Mouse (Mus musculus) cerebellum, adult 11-12 months (tissue): Measurements from ENCODE around the gene Slc44a4.

Experiments
- DNase-seq: peaks from one replicate; pipeline ENCODE4 v3.0.0; 2022

Slc44a4 gene

DNA sequence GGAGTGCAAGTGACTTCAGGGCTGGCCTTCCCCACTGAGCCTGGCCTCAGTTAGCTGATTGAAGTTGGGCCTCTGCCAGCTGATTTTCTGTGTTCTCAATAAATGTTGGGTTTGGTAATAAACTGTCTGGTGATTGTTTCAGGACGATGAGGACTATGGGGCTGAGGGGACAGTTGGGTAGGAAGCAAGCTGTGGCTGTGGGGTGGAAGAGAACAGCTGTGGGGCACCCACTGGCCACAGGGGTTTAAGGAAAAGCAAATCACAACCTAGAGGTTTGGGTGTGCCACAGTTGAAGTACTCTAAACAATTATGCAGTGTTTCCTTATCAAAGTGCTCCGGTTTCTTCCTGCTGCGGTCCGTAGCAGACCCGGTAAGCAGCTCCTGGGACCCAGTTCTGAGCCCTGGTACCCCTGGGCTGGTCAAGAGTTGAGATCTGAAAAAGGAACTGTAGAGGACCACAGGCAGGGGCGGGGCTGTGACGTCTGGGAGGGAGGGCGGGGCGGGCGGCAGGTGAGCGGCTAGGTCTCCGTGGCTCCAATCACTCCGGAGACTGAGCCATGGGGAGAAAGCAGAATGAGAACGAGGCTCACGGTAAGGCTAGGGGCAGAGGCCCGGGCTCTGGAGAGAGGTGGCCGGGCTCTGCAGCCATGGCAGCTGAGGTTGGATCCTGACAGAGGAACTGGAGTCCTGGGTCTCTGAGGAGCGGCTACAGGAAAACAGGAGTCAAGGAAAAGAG is at the start of gene Slc44a4:
TSS of gene Slc44a4 (plus strand) at position 537 of the 736 bp plus-strand sequence.
- no peak for DNase-seq

DNA sequence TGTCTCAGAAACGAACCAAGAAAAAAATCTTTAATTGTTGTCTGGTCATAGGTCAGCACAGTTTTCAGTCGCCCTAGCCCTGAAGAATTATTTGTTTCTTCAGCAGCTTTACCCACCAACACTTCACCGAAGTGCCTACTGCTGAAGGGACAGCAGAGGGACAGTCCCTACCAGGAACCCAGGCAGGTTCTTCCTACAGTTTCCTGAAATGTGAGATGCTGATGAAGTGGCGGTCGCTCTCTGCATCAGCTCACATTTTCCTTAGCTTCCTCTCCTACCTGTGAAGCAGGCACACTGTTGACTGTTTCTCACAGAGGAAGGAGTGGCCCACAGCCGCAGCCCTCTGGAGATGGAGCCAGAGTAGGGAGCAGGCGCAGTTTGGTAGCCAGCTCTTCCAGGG is 48.3 kb upstream of the Slc44a4 start:
- DNase-seq: no peak

DNA sequence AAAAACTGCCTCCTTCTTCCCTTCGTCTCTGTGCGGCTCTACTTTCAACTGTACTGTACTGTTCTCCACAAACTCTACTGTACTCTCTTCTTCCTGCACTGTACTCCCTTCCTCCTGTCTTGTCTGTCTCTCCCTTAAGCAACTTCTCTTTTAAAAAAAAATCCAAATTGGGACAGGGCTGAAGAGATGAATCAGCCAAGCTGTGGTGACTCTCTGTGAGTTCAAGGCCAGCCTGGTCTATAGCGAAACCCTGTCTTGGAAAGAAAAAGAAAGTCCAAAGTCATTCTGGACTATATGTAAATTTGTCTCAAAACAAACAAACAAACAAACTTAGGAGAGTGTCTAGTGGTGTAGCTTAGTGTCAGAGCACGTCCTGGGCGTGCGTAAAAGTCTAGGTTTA is 39.9 kb upstream of the Slc44a4 start:
- DNase-seq: no peak

DNA sequence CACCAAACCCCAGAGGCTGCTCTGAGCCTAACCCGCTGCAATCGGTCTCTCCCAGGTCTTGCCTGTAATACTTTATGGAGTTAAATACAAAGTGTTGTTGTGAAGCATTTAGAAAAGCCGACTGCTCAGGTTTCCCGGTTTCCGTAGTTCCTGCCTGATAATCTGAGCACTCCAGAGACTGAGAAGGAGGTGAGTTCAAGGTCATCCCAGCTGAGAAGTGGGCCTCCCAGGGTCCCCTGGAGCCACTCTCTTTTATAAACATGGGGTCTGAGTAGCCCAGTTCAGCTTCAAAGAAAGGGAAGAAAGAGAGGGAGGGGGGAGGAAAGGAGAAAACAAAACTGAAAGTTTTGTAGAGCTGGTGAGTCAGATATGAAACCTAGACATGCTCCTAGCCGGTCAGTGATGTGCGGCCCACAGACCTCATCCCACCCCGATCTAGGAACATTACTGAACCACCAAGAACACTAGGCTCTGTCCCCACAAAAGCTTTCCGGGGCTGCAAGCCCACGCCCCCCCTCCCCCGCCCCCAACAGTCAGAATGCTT is 34.9 kb upstream of the Slc44a4 start, which contains the start of gene Zbtb12:
TSS of gene Zbtb12 (plus strand) at position 148 of the 544 bp plus-strand sequence.
- no peak for DNase-seq

DNA sequence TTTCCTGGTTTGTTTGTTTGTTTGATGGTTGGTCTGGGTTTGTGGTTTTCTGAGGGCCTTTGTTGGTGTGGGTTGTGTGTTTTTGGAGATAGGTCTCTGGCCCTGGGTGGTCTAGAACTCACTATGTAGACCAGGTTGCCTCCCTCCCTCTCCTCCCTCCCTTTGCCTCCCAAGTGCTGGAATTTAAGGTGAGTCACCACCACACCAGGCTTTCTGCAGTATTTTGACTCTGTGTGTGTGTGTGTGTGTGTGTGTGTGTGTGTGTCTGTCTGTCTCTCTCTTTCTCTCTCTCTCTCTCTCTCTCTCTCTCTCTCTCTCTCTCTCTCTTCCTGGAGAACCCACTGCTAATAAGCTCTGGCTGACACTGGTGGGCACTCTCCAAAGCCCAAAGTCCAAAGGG is 33.1 kb upstream of the Slc44a4 start:
- DNase-seq: no peak

DNA sequence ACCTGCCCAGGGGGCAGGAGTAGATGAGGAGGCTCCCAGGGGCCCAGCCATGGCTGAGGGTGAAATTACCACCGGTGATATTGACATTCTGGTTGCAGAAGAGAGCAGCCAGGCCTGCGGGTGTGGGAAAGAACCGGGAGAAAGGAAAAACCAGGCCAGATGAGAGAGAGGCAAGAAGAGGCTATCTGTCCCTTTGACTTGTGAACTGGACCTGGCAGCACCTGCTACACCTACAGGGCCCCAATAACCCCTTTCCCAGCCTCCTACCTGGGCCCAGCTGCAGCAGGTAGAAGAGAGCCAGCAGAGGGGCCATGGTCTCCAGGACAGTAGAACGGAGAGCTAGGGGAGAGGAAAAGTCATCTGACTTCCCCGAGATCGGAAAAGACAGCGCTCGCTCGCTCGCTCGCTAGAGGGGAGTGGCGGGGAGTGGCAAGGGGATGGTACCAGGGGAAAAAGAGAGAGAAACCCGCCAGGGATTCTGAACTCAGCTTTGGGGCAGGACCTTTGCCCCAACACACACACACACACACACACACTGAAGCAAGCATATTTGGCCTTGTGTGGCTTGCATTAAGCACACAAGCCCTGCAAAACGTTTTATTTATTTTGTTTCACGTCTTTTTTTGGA is 32.5 kb upstream of the Slc44a4 start, which contains the start of gene Gm20547:
TSS of gene Gm20547 (minus strand) at position 360 of the 628 bp plus-strand sequence.
- DNase-seq: no peak

DNA sequence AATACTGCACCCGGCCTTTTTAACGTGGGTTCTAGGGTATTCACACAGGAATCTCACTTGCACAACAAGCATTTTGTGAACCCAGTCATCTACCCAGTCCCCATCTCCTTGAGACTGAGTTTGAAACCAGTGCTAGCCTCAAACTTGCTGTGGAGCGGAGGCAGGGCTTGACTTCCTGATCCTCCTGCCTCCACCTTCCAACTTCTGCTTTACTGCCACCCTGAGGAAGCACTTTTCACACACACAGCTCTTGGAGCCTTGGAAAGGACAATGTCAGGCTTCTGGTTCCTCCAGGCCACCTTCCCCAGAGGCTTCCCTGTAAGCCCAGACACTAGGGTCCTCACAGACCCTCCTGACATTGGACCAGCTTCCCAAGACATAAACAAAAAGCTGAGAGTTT is 30.9 kb upstream of the Slc44a4 start:
- no peak for DNase-seq

DNA sequence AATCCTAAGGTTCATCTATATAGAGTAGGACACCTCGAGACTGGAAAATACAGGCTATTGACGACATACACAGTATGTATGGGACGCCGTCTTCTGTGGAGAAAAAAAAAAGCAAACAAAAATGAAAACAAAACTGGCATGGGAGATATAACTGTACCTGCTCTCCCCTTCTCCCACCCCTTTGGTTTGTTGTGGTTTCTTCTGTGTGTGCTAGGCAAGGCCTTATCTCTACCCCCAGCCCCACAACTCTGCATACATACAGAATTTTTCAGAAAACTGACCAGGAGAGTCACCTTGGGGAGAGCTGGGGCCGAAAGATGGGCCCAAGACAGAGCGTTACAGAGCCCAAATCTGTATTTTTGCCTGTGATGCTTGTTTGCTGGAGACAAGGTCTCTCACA is 29.6 kb upstream of the Slc44a4 start:
- DNase-seq: no peak

DNA sequence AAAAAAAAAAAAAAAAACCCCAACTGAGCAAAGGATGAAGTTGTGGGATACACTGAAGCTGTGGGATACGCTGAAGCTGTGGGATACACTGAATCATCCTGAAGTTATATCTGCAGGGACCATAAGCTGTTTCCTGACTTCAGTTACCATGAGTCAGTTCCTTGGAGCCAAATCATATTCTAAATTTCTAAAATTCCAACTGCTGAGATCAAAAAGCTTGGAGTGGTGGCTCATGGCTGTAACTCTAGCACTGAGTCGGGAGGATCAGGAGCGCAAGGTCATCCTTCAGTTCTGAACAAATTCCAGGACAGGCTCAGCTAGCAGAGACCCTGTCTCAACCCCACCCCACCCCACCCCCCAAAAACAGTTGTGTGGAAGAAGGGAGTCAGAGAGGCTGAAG is 28.7 kb upstream of the Slc44a4 start:
- DNase-seq: no peak

DNA sequence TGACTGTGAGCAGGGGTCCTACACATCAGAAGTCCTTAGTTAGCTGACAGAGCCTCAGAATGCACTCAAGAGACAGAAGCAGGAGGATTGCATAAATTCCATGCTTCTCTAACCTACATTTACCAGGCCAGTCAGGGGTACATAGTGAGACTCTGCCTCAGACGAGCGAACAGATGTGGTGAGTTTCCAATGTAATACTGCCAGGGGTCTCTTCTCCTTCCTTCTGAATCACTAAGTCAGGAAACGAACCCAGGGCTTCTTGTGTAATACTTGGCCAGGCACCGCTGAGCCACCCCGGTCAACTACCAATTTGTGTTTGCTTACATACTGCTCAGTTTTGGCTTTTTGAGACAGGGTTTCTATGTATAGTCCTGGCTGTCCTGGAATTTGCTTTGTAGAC is 26.3 kb upstream of the Slc44a4 start:
- no peak for DNase-seq

DNA sequence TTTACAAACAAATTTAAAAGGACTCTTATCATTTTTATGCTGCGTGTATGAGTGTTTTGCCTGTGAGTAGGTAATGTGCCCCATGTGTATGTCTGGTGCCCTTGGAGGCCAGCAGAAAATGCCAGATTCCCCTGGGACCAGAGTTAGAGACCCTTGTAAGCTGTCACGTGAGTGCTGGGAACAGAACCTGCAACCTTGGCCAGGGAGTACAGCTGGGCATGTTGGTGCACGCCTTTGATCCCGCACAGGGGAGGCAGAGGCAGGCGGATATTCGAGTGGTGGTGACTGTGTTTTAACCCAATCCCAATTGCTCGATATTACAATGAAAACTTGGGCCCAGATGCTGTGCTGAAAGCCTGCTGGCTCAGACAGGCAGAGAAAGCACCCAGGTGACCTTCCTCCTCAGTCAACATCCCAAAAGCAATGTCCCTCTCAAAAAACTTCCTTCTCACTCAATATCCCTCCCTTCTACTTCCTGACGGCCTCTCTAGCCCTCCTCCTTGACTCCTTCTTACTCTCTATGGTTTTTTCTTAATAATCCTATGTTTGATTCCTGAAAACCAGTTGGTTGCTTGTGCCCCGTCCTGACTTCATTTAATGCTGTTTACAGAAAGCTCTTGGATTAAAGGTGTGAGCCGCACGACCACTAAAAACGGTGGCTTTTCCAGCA is 24.1 kb upstream of the Slc44a4 start:
- DNase-seq: no peak

DNA sequence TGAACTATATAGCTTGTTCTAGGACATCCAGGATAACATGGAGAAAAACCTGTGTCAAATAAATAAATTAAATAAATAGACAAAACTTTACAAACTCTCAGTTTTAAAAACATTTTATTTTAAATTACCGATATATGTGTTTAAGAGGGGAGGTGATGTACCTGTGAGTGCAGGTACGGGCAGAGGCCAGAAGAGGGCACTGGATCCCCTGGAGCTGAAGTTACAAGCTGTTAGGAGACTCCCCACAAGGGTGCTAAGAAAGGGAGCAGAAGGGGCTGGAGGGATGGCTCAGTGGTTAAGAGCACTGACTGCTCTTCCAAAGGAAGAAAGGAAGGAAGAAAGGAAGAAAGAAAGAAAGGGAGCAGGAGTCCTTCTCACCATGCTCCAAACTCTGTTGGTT is 22.9 kb upstream of the Slc44a4 start:
- DNase-seq: no peak

DNA sequence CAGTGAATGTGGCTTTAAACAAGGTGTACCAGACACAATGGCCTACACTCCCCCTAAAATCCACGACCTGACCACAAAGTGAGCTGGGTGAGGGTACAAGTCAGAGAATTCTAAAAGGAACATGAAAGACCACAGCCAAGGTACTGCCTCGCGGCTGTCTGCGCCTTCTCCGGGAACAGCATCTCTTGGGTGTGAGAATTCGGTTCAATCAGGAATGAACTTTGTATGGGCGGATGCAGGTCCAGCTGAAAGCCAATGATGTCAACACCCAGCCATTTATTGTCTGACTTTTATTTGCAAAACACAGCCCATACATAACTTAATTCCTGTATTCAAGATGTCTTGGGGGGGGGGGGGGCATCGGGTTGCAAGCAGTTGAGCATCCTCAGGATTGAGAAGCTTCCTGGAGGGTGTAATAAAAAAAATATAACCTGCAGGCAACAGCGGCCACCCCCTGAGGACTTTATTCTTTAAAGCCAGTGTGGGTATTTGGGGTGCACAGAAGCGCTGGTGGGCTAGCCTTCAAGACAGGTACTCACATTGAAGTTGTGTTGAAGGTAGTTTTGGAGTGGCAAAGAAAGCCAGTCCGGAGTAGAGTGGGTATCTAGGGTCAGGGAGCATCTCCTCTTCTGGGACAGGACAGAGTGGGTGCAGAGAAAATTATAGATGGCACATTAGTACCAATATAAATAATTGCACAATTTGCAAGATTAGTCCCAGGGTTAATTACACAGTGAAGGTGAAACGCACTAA is 21.0 kb upstream of the Slc44a4 start:
- no peak for DNase-seq

DNA sequence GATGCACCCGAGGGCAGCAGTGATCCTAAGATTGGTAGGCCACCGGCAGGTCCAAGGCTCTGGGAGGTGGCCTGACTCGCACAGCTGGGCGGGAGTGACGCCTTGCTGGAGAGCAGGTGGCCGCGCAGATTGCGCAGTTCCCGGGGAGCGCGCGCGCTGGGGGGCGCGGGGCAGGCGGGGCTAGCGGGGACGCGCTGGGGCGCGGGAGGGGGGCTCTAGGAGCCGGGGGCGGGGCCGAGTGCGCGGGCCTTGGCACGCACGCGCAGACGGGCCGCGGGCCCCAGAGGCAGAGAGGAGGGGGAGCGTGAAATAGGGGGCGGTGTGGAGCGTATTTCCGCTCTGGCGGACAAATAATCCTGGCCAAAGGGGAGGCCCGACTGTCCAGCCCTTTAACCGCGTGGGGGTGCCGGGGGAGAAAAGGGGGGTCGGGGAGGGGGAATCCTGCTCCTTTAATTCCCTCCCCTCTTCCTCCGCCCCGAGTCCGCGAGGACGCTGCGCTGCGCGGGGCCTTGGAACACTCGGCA is 20.1 kb upstream of the Slc44a4 start:
- peak; percentile 93 for DNase-seq

DNA sequence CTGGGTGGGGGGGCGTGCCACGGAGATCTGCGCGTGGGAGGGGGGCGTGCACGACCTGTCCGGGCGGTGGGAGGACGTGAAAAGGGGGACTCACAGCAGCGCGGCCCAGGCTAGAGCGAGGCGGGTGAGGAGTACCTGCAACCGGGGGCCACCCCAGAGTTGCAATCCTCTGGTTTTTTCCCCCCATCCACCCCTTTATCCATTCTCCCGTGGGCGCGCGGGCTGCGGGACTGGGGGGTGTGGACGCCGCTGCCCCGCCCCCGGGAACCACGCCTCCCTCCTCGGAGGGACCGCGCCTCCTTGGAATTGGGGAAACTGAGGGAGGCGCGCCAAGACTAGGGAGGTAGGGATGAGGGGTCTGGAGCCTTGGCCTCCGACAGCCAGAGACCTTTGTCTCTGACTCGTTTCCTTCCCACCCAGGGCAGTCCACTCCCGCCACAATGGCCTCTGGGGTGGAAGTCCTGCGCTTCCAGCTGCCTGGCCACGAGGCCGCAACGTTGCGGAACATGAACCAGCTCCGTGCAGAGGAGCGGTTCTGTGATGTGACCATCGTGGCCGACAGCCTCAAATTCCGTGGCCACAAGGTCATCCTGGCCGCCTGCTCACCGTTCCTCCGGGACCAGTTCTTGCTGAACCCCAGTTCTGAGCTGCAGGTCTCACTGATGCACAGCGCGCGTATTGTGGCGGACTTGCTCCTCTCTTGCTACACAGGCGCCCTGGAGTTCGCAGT is 19.3 kb upstream of the Slc44a4 start:
- peak; percentile 80 for DNase-seq

DNA sequence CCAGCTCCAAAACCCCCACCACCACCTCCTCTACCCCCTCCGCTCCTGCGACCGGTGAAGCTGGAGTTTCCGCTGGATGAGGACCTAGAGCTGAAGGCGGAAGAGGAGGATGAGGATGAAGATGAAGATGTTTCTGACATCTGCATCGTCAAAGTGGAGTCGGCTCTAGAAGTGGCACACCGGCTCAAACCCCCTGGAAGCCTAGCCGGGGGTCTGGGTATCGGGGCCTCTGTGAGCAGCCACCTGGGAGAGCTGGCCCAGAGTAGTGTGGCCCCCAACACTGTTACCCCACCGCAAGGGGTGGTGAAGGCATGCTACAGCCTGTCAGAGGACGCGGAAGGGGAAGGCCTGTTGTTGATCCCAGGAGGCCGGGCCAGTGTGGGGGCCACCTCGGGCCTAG is 18.5 kb upstream of the Slc44a4 start:
- DNase-seq: peak; percentile 64

DNA sequence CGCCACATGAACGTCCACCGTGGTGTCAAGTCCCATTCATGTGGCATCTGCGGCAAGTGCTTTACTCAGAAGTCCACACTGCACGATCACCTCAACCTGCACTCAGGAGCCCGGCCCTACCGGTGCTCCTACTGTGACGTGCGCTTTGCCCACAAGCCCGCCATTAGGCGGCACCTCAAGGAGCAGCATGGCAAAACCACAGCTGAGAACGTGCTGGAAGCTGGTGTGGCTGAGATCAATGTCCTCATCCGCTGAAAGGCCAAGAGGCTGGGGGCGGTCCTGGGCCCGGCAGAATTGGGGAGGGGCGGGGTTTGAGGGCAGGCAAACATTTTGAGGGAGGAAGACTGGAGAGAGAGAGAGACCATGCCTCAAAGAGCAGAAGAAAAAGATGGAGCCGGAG is 17.9 kb upstream of the Slc44a4 start:
- DNase-seq: peak; percentile 62

DNA sequence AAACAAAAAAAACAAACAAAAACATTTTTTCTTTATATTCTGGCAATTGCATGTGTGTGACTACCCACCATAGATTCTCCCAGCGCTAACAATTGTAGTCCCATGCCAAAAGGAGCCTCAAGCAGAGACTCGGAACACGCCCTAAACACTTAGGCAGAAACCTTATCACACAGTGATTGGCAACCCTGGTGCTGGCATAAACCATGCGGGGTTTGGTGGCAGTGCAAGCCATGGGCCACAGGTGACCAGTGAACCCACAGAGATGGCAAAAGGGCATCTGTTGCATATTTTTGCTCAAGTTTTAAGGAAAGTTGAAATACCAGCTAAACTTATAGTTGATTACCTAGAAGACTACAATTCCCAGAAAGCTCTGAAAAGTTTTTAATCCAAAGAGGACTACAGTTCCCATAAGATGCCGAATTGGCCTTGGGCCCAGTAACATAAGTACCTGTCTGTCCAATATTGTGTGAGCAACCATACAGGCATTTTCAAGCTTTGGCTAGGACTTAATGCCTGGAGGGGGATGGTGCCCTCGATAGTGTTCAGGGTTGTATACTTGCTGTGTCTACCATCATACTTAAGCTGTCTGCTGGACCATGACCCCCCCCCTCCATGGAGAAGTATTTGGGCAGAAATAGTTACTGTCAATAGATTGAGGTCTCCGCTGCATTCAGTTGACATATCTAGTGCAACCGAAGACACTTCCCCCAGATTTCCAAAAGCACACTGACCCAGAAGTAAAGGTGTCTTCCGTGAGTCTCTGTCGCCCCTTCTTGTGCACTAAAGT is 16.7 kb upstream of the Slc44a4 start:
- peak; percentile 71 for DNase-seq

DNA sequence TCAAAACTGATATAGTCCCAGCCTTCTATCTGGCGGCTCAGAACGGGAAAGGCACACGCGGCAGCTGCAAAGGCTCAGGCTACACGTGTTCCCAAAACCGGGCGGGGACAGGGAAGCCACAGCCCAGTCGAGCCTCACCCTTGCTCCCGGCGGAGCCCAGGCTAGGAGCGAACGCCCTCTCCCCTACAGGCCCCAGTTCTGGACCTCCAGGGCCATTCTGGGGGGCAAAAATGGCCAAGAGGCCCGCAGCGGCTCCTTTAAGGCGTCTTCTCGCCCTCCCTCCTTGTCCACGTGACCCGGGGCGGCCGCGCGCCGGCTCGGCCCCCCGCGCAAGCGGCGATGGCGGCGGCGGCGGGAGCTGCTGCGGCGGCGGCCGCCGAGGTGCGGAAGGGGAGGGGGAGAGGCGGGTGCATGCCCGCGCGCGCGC is 16.1 kb upstream of the Slc44a4 start, which contains the start of the genes C2 and Ehmt2:
TSS of gene C2 (minus strand) at position 106 of the 427 bp plus-strand sequence.
TSS of gene Ehmt2 (plus strand) at position 310 of the 427 bp plus-strand sequence.
- peak; percentile 85 for DNase-seq

DNA sequence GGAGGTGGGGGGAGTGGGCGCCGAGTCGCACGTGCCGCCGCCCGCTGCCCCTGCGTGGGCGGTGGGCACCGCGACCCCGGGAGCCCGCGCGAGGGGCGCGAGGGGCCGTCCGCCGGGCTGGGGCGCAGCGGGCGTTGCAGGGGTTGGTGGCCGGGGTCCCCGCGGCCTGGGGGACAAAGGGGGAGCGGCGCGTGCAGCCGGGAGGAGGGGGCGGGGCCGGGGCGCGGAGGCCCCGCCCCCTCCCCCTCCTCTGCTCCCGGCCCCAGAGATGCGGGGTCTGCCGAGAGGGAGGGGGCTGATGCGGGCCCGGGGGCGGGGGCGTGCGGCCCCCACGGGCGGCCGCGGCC is 15.6 kb upstream of the Slc44a4 start:
- no peak for DNase-seq
